Mouse (Mus musculus) G1E (cell line): ENCODE measurements around the gene Rcan3. TPM values are rescaled to one million over a fixed set of nuclear protein-coding genes. Genes with fewer than 3 reads are reported as not detected.

Experiments used
- ATAC-seq: 2 replicates; pipeline ENCODE4 v1.8.0; 2016; ENCODE audit warnings: mild to moderate bottlenecking; ENCODE audit not compliant: insufficient number of reproducible peaks, poor library complexity, low FRiP score, severe bottlenecking; ENCODE audit errors: extremely low read depth
- DNase-seq: peaks from one replicate; pipeline ENCODE4 v3.0.0; 2012; ENCODE audit warnings: low spot score
- H3K27me3 ChIP-seq: 2 replicates; pipeline ENCODE4 v1.6.1; 2012; ENCODE audit warnings: mild to moderate bottlenecking, low read length, inconsistent platforms; ENCODE audit not compliant: insufficient read depth
- H3K36me3 ChIP-seq: replicated peaks from 2 replicates; pipeline ENCODE3; 2012; ENCODE audit warnings: mild to moderate bottlenecking, inconsistent platforms
- H3K4me1 ChIP-seq: 2 replicates; pipeline ENCODE4 v1.6.1; 2012; ENCODE audit warnings: low read depth, low read length, inconsistent platforms, mixed read lengths; ENCODE audit not compliant: insufficient read depth
- H3K4me3 ChIP-seq: 2 replicates; pipeline ENCODE4 v1.5.1; 2012; ENCODE audit warnings: low read depth, mild to moderate bottlenecking, inconsistent platforms, low read length, moderate library complexity, mixed read lengths
- H3K9me3 ChIP-seq: replicated peaks from 2 replicates; pipeline ENCODE4 v1.6.1; 2012; ENCODE audit warnings: inconsistent platforms
- CTCF ChIP-seq: IDR thresholded peaks from 2 replicates; pipeline ENCODE4 v1.5.1; 2012; ENCODE audit warnings: low read depth, low read length, inconsistent platforms, mixed read lengths
- GATA1 ChIP-seq: IDR thresholded peaks from 2 replicates; pipeline ENCODE4 v1.6.1; 2012; ENCODE audit warnings: borderline replicate concordance, low read length, inconsistent platforms, mixed read lengths
- GATA2 ChIP-seq: IDR thresholded peaks from 2 replicates; pipeline ENCODE4 v1.6.1; 2012; ENCODE audit warnings: low read depth, low read length, inconsistent platforms, borderline replicate concordance
- POLR2AphosphoS5 ChIP-seq: IDR thresholded peaks from 2 replicates; pipeline ENCODE4 v1.6.1; 2012; ENCODE audit warnings: low read depth, low read length, inconsistent platforms; ENCODE audit not compliant: insufficient replicate concordance
- TAL1 ChIP-seq: conservative IDR thresholded peaks from 2 replicates; pipeline ENCODE4 v1.6.1; 2012; ENCODE audit warnings: low read depth, low read length, inconsistent platforms, mixed read lengths
- polyA plus RNA-seq: library from polyadenylated mRNA; stranded (reverse); fragments of >175 nt; gene quantifications from 2 replicates; pipeline ENCODE4 v1.2.3, GENCODE M21; 2012
- total RNA-seq, 2 experiments: library from RNA; stranded (forward) in 1 of 2; stranded (reverse) in 1 of 2; fragments of 200-1000 nt in 1 of 2; fragments of >200 nt in 1 of 2; fragmentation: Nextera tagmentation in 1 of 2; gene quantifications; 2 replicates each; pipeline ENCODE4 v1.2.3; 2014 to 2017

Gene Rcan3
- total and polyA plus RNA-seq, 3 experiments: 8.6 to 20.1 (median 13.2) TPM

DNA sequence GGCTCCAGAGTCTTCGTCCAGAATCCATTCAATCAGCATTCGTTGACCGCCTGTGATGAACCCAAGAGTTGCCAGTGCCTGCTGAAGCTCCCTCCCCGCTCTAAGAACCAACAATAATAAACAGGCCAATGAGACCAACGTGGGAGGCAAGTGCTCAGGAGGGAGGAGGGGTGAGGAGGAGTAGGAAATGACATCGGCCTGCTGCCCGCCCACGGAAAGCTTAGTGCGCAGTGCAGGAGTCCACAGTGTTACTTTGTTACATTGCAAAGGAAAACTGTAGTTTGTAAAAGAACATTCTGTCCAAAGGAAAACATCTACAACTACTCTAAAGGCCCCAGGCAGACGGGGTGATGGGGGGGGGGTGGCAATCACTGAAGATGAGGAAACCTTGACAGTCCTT is 29.6 kb downstream of the Rcan3 start:
- DNase-seq (no peak), ATAC-seq (no peak)
- no peak for TF ChIP-seq TAL1
- TF ChIP-seq POLR2AphosphoS5: no peak
- no peak for TF ChIP-seq CTCF
- no peak for TF ChIP-seq GATA1
- no peak for TF ChIP-seq GATA2
- peaks cover 2% of the 10 kb centered on the region; the same call in 1 of the 2 replicates for H3K27me3 ChIP-seq
- no peaks in the 10 kb centered on the region for H3K36me3 ChIP-seq
- no peak overlapping the region for H3K4me3 ChIP-seq
- H3K9me3 ChIP-seq: no peaks in the 10 kb centered on the region
- H3K4me1 ChIP-seq: peaks cover 3% of the 10 kb centered on the region; the same call in 1 of the 2 replicates

DNA sequence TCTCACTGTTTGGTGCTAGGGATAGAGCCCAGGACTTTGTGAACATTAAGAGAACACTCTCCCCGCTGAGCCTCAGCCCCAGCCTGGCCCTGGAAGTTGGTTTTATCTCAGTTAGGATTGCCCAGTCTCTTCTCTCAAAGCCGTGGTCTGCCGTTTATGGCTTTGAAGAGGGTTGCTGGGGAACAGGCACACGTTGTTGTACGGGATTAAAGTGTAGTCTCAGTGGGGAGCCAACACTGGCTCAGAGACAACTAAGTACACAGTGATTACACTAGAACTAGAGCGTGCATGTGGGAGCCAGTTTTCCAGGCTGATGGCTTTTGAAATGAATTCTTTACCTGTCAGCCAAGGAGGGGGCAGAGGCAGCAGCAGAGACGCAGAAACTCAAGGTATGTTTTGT is 31.8 kb downstream of the Rcan3 start:
- peaks cover 8% of the 10 kb centered on the region; the same call in 1 of the 2 replicates for H3K27me3 ChIP-seq
- ATAC-seq: no peak
- H3K4me1 ChIP-seq: peaks cover 3% of the 10 kb centered on the region; the same call in 1 of the 2 replicates

DNA sequence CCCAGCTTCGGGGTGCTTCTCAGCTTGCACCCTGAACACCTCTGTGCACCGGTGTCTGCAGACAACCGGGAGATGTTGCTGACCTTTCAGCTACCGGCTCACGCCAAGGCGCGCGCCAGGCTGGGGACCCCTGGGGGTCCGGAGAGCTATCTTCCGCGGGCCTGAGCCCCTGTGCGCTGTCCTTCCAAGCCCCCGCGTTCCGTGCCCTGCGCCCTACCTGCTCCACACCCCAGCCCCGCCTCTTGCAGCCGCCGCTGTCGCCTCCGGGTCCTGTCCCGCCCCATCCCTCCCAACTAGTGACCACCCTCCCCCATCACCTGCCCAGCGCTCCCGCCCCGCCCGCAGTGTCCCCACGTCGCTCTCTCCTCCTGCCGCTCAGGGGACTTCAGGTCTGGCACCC is 35.7 kb downstream of the Rcan3 start, which contains the start of gene Ncmap:
Gene Ncmap, minus strand, starts transcription at position 237 of the 400 bp plus-strand sequence.
- no peaks in the 10 kb centered on the region; the same call in 1 of the 2 replicates for H3K9me3 ChIP-seq
- TF ChIP-seq GATA1: no peak
- no peak for TF ChIP-seq CTCF
- TF ChIP-seq POLR2AphosphoS5: no peak
- no peak for TF ChIP-seq TAL1
- no peak for TF ChIP-seq GATA2
- H3K4me1 ChIP-seq: no peaks in the 10 kb centered on the region
- DNase-seq (no peak), ATAC-seq (no peak)
- H3K27me3 ChIP-seq: peaks cover 8% of the 10 kb centered on the region; the same call in 1 of the 2 replicates
- no peak within 1 kb of the TSS for H3K4me3 ChIP-seq
- H3K36me3 ChIP-seq: no peaks in the 10 kb centered on the region

More for the DNA sequence above, 31.8 kb downstream of the Rcan3 start:
- Histone ChIP-seq H3K9me3 (no peaks in the 10 kb centered on the region), H3K36me3 (no peaks in the 10 kb centered on the region), H3K4me3 (no peak overlapping the region)
- DNase-seq: no peak
- TF ChIP-seq GATA1 (no peak), GATA2 (no peak), TAL1 (no peak), CTCF (no peak), POLR2AphosphoS5 (no peak)

DNA sequence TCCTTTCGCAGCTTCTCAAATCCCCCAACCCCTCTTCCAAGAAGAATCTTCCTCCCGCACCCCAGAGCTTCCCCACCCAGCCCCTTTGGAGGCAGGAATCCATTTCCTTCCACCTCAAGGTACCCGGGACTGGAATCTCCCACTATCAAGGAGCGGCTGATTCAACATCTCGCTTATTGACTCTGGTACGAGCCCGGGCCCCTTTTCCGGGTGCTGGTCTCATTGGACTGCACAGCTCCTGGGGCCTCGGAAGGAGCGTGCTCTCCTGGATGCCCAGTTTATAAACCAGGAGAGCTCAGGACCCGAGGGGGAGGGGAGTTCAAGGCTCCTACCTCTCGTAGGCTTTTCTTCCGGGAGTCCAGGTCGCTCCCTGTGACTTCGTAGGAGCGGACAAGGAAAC is 36.1 kb downstream of the Rcan3 start:
- Histone ChIP-seq H3K4me3 (no peak overlapping the region), H3K9me3 (no peaks in the 10 kb centered on the region; the same call in 1 of the 2 replicates), H3K4me1 (no peaks in the 10 kb centered on the region), H3K36me3 (no peaks in the 10 kb centered on the region), H3K27me3 (peaks cover 6% of the 10 kb centered on the region; the same call in 1 of the 2 replicates)
- ATAC-seq: no peak
- TF ChIP-seq POLR2AphosphoS5: no peak
- TF ChIP-seq GATA1: no peak
- TF ChIP-seq CTCF: no peak
- TF ChIP-seq TAL1: no peak
- no peak for TF ChIP-seq GATA2
- DNase-seq: no peak

DNA sequence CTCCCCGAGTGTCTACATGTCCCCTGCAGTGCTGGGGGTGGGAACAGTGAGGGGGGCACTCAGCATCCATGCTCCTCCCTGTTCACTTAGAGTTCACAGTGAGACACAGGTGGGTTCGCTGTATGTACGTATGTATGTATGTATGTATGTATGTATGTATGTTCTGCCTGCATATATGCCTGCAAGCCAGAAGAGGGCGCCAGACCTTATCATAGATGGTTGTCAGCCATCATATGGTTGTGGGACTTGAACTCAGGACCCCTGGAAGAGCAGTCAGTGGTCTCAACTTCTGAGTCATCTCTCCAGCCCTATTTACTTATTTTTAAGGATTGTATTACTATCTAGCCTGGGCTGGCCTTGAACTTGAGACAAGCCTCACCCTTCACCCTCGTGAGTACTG is 37.4 kb downstream of the Rcan3 start:
- Histone ChIP-seq H3K4me1 (no peaks in the 10 kb centered on the region), H3K4me3 (no peak overlapping the region), H3K27me3 (peaks cover 8% of the 10 kb centered on the region; the same call in 1 of the 2 replicates), H3K36me3 (no peaks in the 10 kb centered on the region), H3K9me3 (no peaks in the 10 kb centered on the region; the same call in 1 of the 2 replicates)
- 0 out of 2 replicates have a peak, but pooled peaks have one; percentile 4 for TF ChIP-seq CTCF
- no peak for TF ChIP-seq POLR2AphosphoS5
- TF ChIP-seq TAL1: no peak
- no peak for TF ChIP-seq GATA2
- TF ChIP-seq GATA1: no peak
- ATAC-seq (no peak), DNase-seq (no peak)

DNA sequence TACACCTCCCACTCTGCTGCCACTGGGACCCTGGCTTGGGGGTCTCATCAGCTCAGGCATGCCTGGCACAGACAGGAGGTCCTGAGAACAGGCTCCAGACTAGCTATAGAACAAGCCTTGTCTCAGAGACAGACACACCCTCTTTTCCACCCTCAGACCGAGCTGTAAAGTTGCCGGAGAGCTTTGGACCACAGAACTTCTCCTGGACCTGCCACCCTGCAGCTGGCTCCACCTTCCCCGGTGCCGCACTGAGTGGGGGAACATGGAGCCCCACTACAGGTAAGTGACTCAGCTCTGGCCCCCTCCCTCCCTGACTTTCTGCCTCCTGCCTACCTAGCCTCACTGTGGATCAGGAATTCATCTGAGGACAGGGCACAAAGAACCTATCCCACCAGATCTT is 38.3 kb downstream of the Rcan3 start:
- ATAC-seq (no peak), DNase-seq (no peak)
- Histone ChIP-seq H3K4me3 (no peak overlapping the region), H3K36me3 (no peaks in the 10 kb centered on the region), H3K9me3 (no peaks in the 10 kb centered on the region; the same call in 1 of the 2 replicates), H3K4me1 (no peaks in the 10 kb centered on the region), H3K27me3 (peaks cover 11% of the 10 kb centered on the region; the same call in 1 of the 2 replicates)
- no peak for TF ChIP-seq GATA2
- TF ChIP-seq CTCF: no peak
- TF ChIP-seq TAL1: no peak
- no peak for TF ChIP-seq POLR2AphosphoS5
- TF ChIP-seq GATA1: no peak
